ENCODE assay signal across 8 mouse cellular contexts in genomic region chr5:125179735-125180629, GRCm38 (mm10). TPM values are rescaled to one million over a fixed set of nuclear protein-coding genes. Genes with fewer than 3 reads are reported as not detected.
DNase-seq lines count a peak whose midpoint lies in the region; ATAC-seq and TF ChIP-seq lines count a peak whose summit lies in the region.

No protein-coding gene starts in this region.

- H3K4me2 ChIP-seq in forebrain, postnatal 0 days (ENCODE audit: low read depth), result peak overlapping the region; percentile 88

- no peaks in the 10 kb centered on the region for H3K9me3 ChIP-seq in forebrain, postnatal 0 days (ENCODE audit: low read length)

- peaks cover 10% of the 10 kb centered on the region for H3K4me1 ChIP-seq in heart, adult 2 months (ENCODE audit: control insufficient read depth, insufficient read depth, low read length)
- peaks cover 27% of the 10 kb centered on the region for H3K4me1 ChIP-seq in forebrain, postnatal 0 days (ENCODE audit: insufficient read depth)
- peaks cover 23% of the 10 kb centered on the region for H3K4me1 ChIP-seq in kidney, adult 2 months (ENCODE audit: control insufficient read depth, insufficient read depth, low read length)
- peaks cover 22% of the 10 kb centered on the region for H3K4me1 ChIP-seq in lung, adult 2 months (ENCODE audit: control insufficient read depth, insufficient read depth, low read length)

- DNase-seq in heart, adult 2 months, result peak; percentile 58 to 73
- no peak for DNase-seq in heart, postnatal 10 days
- DNase-seq in MEL-GATA-1-ER (ENCODE audit: extremely low read depth, low read depth), result peak; percentile 29
- no peak for DNase-seq in forebrain, postnatal 0 days
- peak; percentile 72 for DNase-seq in kidney, adult 2 months
- no peak for DNase-seq in lung, adult 2 months
- DNase-seq in urinary bladder, postnatal 25 days (ENCODE audit: low spot score), result no peak

- intact Hi-C loops in heart, adult 2 months (cut with DNase I), result loop anchor here (2.0 to 5.0 kb wide), 3 partner anchors 15 to 87 kb away; no protein-coding TSS in a partner anchor
- intact Hi-C loops in heart, postnatal 10 days (cut with DNase I), result loop anchor here (2.0 to 5.0 kb wide), 3 partner anchors 23 to 87 kb away; no protein-coding TSS in a partner anchor

- TF ChIP-seq EP300 in heart, adult 2 months (IDR thresholded peaks at IDR 0.05; ENCODE audit: insufficient read depth, low read depth, low read length), result no peak

- TF ChIP-seq POLR2A in heart, adult 2 months (IDR thresholded peaks at IDR 0.05; ENCODE audit: insufficient read depth, low read depth, low read length), result no peak
- no peak for TF ChIP-seq POLR2A in kidney, adult 2 months (IDR thresholded peaks at IDR 0.05; ENCODE audit: low read depth, low read length)
- 0 out of 2 replicates have a peak, but pooled peaks have one; percentile 5 for TF ChIP-seq POLR2A in lung, adult 2 months (IDR thresholded peaks at IDR 0.05; ENCODE audit: borderline replicate concordance, extremely low read depth, low read depth, low read length)

- no peaks in the 10 kb centered on the region for H3K79me2 ChIP-seq in heart, adult 2 months (replicated peaks; ENCODE audit: control insufficient read depth, insufficient read depth, low read length)

- no peak for TF ChIP-seq CTCF in heart, adult 2 months (IDR thresholded peaks at IDR 0.05)
- TF ChIP-seq CTCF in forebrain, postnatal 0 days (IDR thresholded peaks at IDR 0.05; ENCODE audit: low read depth), result no peak
- TF ChIP-seq CTCF in kidney, adult 2 months (conservative IDR thresholded peaks at IDR 0.05; ENCODE audit: insufficient read depth, insufficient read length, low read depth, low read length), result no peak
- TF ChIP-seq CTCF in lung, adult 2 months (IDR thresholded peaks at IDR 0.05; ENCODE audit: insufficient read depth, low read length), result no peak

- H3K36me3 ChIP-seq in heart, adult 2 months (ENCODE audit: control insufficient read depth, insufficient read depth, low read length), result no peaks in the 10 kb centered on the region
- no peaks in the 10 kb centered on the region for H3K36me3 ChIP-seq in forebrain, postnatal 0 days (ENCODE audit: insufficient read depth)
- no peaks in the 10 kb centered on the region for H3K36me3 ChIP-seq in kidney, adult 2 months (ENCODE audit: control insufficient read depth, insufficient read depth, low read length)

- H3K27ac ChIP-seq in heart, adult 2 months, result peak overlapping the region; percentile 64
- H3K27ac ChIP-seq in forebrain, postnatal 0 days (ENCODE audit: low read depth, low read length), result peak overlapping the region; percentile 96
- H3K27ac ChIP-seq in kidney, adult 2 months (ENCODE audit: insufficient read depth, low read depth, low read length), result peak overlapping the region; percentile 29; the same call in 1 of the 2 replicates

- ATAC-seq in forebrain, postnatal 0 days, result peak; percentile 11
- ATAC-seq in neutrophil, adult 5-6 weeks (ENCODE audit: extremely low read depth, insufficient number of reproducible peaks, low FRiP score, poor library complexity, severe bottlenecking), result peak; percentile 28; the same call in 1 of the 2 replicates

- peak overlapping the region; percentile 68 for H3K9ac ChIP-seq in heart, adult 2 months (ENCODE audit: low read depth, low read length)
- peak overlapping the region; percentile 83 for H3K9ac ChIP-seq in forebrain, postnatal 0 days

- H3K4me3 ChIP-seq in heart, adult 2 months, result peak overlapping the region; percentile 54
- H3K4me3 ChIP-seq in forebrain, postnatal 0 days (ENCODE audit: low read depth, low read length), result peak overlapping the region; percentile 93
- H3K4me3 ChIP-seq in kidney, adult 2 months (ENCODE audit: insufficient read depth, low read depth, low read length), result peak overlapping the region; percentile 39
- H3K4me3 ChIP-seq in lung, adult 2 months (replicated peaks; ENCODE audit: extremely low read depth, low read depth, low read length), result peak overlapping the region; percentile 67

- WGBS in heart, adult 2 months, result 10% methylated on average over 24 of the region's 25 CpGs
- WGBS in forebrain, postnatal 0 days, result 8% methylated on average over 21 of the region's 25 CpGs
- WGBS in kidney, adult 2 months, result 7% methylated on average over 24 of the region's 25 CpGs
- 3% methylated on average over 24 of the region's 25 CpGs for WGBS in lung, adult 2 months

- H3K27me3 ChIP-seq in heart, adult 2 months (ENCODE audit: control insufficient read depth, insufficient read depth, low read length), result no peaks in the 10 kb centered on the region
- H3K27me3 ChIP-seq in forebrain, postnatal 0 days (ENCODE audit: insufficient read depth, low read length), result no peaks in the 10 kb centered on the region
- no peaks in the 10 kb centered on the region for H3K27me3 ChIP-seq in kidney, adult 2 months (replicated peaks; ENCODE audit: control insufficient read depth, insufficient read depth, low read length)

RNA-seq across cellular contexts. Expression of gene Ncor2, which starts 1.0 kb away (rescaled TPM):
- 10 to 100 TPM; 73.5 to 77.5 TPM for total RNA-seq in heart, adult 2 months (2021)
- polyA plus RNA-seq in heart, adult 2 months (2012; rRNA removed), result 27.9 and 39.1 TPM in 2 replicates
- 100 to 1,000 TPM; 112 to 125 TPM for total RNA-seq in heart, postnatal 10 days (2021)
- 12.7 and 13.4 TPM in 2 replicates for total RNA-seq in forebrain, postnatal 0 days (2014; rRNA removed)
- 11.6 and 16.8 TPM in 2 replicates for polyA plus RNA-seq in forebrain, postnatal 0 days (2015; fragmentation: Nextera tagmentation; extraction: Ambion mirVana)
- 32.0 and 38.8 TPM in 2 replicates for polyA plus RNA-seq in kidney, adult 2 months (2012; rRNA removed)
- 65.5 and 78.9 TPM in 2 replicates for polyA plus RNA-seq in lung, adult 2 months (2012; rRNA removed)
- total RNA-seq in neutrophil, adult 5-6 weeks (2017), result 16.9 and 23.6 TPM in 2 replicates

Comparison
In these comparisons a context has a peak if more than half of its experiments do, and no peak if none do; other contexts are left out.
1. DNase-seq: peak in heart, adult 2 months (2 of 2), MEL-GATA-1-ER (single experiment) and kidney, adult 2 months (single experiment); none in heart, postnatal 10 days (0 of 2), forebrain, postnatal 0 days (single experiment), lung, adult 2 months (single experiment) and urinary bladder, postnatal 25 days (single experiment).
2. H3K27ac ChIP-seq: peak in every context shown above with its lines; median percentile 96 in forebrain, postnatal 0 days; 64 in heart, adult 2 months; 29 in kidney, adult 2 months.
3. H3K4me3 ChIP-seq: peak in every context shown above with its lines; median percentile 93 in forebrain, postnatal 0 days; 67 in lung, adult 2 months; 54 in heart, adult 2 months; 39 in kidney, adult 2 months.